ENCODE assay signal across 24 mouse cellular contexts in the genomic region with DNA sequence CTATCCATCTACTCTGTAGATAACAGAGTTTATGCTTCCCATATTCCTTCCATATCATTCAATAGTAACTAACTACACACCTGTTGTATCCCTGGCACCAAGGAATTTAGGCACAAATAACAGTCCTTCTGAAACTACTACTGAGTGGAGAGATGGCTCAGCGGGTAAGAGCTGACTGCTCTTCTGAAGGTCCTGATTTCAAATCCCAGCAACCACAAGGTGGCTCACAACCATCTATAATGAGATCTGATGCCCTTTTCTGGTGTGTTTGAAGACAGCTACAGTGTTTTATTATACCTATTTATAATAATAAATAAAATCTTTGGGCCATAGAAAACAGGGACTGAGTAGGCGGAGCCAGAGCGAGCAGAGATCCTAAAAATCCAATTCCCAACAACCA. TPM values are rescaled to one million over a fixed set of nuclear protein-coding genes. Genes with fewer than 3 reads are reported as not detected.
DNase-seq lines count a peak whose midpoint lies in the region; ATAC-seq and TF ChIP-seq lines count a peak whose summit lies in the region.
"Had no signal": no experiment of that assay in that cellular context is flagged by ENCODE, and none has a peak within 500 bp of the region (broad histone marks: within the 10 kb centered on the region; RNA-seq: fewer than 3 reads in every experiment).

No protein-coding gene starts in this region.

- no peaks in the 10 kb centered on the region for H3K36me3 ChIP-seq in forebrain, postnatal 0 days (ENCODE audit: insufficient read depth)
- H3K36me3 ChIP-seq in forebrain, embryonic 11.5 days (ENCODE audit: control insufficient read depth, insufficient read depth, low read length): no peaks in the 10 kb centered on the region
- no peaks in the 10 kb centered on the region for H3K36me3 ChIP-seq in intestine, postnatal 0 days (ENCODE audit: control insufficient read depth, insufficient read depth)
- no peaks in the 10 kb centered on the region for H3K36me3 ChIP-seq in intestine, embryonic 15.5 days
- H3K36me3 ChIP-seq in midbrain, postnatal 0 days (ENCODE audit: insufficient read depth, low read length): no peaks in the 10 kb centered on the region
- H3K36me3 ChIP-seq in midbrain, embryonic 10.5 days: peaks cover 10% of the 10 kb centered on the region
- H3K36me3 ChIP-seq: embryonic facial prominence, embryonic 13.5 days had no signal

- H3K27ac ChIP-seq in forebrain, postnatal 0 days (ENCODE audit: low read depth, low read length): no peak overlapping the region
- no peak overlapping the region for H3K27ac ChIP-seq in forebrain, embryonic 11.5 days (ENCODE audit: low read depth, low read length)
- no peak overlapping the region for H3K27ac ChIP-seq in intestine, postnatal 0 days (ENCODE audit: low read depth, low read length)
- no peak overlapping the region for H3K27ac ChIP-seq in intestine, embryonic 15.5 days
- no peak overlapping the region for H3K27ac ChIP-seq in midbrain, postnatal 0 days (ENCODE audit: low read depth, low read length)
- H3K27ac ChIP-seq in midbrain, embryonic 10.5 days (replicated peaks): no peak overlapping the region
- H3K27ac ChIP-seq: embryonic facial prominence, embryonic 13.5 days; forebrain, embryonic 13.5 days; gastrocnemius, adult 2 months; heart, embryonic 10.5 days; hindbrain, embryonic 10.5 days; hindbrain, embryonic 14.5 days had no signal

- H3K4me1 ChIP-seq in forebrain, postnatal 0 days (ENCODE audit: insufficient read depth): no peaks in the 10 kb centered on the region; the same call in 1 of the 2 replicates
- H3K4me1 ChIP-seq in forebrain, embryonic 11.5 days (replicated peaks; ENCODE audit: control insufficient read depth, insufficient read depth, low read length): no peaks in the 10 kb centered on the region
- H3K4me1 ChIP-seq in intestine, postnatal 0 days (replicated peaks; ENCODE audit: control insufficient read depth, insufficient read depth, low read length): 0 out of 2 replicates have a peak, but pooled peaks cover 2% of the 10 kb centered on the region
- H3K4me1 ChIP-seq in intestine, embryonic 15.5 days (replicated peaks): peaks cover 8% of the 10 kb centered on the region
- peaks cover 4% of the 10 kb centered on the region; the same call in 1 of the 2 replicates for H3K4me1 ChIP-seq in midbrain, postnatal 0 days (ENCODE audit: insufficient read depth, low read length)
- H3K4me1 ChIP-seq in midbrain, embryonic 10.5 days: peaks cover 18% of the 10 kb centered on the region

- no peak overlapping the region for H3K4me3 ChIP-seq in forebrain, postnatal 0 days (ENCODE audit: low read depth, low read length)
- H3K4me3 ChIP-seq in forebrain, embryonic 11.5 days (ENCODE audit: low read depth, low read length): no peak overlapping the region
- no peak overlapping the region for H3K4me3 ChIP-seq in intestine, postnatal 0 days (ENCODE audit: low read depth, low read length)
- no peak overlapping the region for H3K4me3 ChIP-seq in intestine, embryonic 15.5 days (replicated peaks)
- no peak overlapping the region for H3K4me3 ChIP-seq in midbrain, postnatal 0 days (ENCODE audit: low read depth, low read length)
- no peak overlapping the region for H3K4me3 ChIP-seq in midbrain, embryonic 10.5 days
- H3K4me3 ChIP-seq: embryonic facial prominence, embryonic 13.5 days; forebrain, embryonic 13.5 days; gastrocnemius, adult 2 months; heart, embryonic 10.5 days; hindbrain, embryonic 10.5 days had no signal

- H3K9me3 ChIP-seq in forebrain, postnatal 0 days (ENCODE audit: low read length): no peaks in the 10 kb centered on the region
- no peaks in the 10 kb centered on the region for H3K9me3 ChIP-seq in forebrain, embryonic 11.5 days (ENCODE audit: control insufficient read depth, low read length)
- no peaks in the 10 kb centered on the region for H3K9me3 ChIP-seq in intestine, postnatal 0 days (ENCODE audit: control insufficient read depth)
- no peaks in the 10 kb centered on the region for H3K9me3 ChIP-seq in intestine, embryonic 15.5 days
- no peaks in the 10 kb centered on the region for H3K9me3 ChIP-seq in midbrain, postnatal 0 days (ENCODE audit: low read length)
- no peaks in the 10 kb centered on the region for H3K9me3 ChIP-seq in midbrain, embryonic 10.5 days (replicated peaks)
- H3K9me3 ChIP-seq: embryonic facial prominence, embryonic 13.5 days; forebrain, embryonic 13.5 days; heart, embryonic 10.5 days; hindbrain, embryonic 10.5 days had no signal

- no peak overlapping the region for H3K9ac ChIP-seq in forebrain, postnatal 0 days
- H3K9ac ChIP-seq in forebrain, embryonic 11.5 days (ENCODE audit: low read length): no peak overlapping the region
- no peak overlapping the region for H3K9ac ChIP-seq in intestine, postnatal 0 days (ENCODE audit: low read depth, low read length)
- no peak overlapping the region for H3K9ac ChIP-seq in intestine, embryonic 15.5 days
- no peak overlapping the region for H3K9ac ChIP-seq in midbrain, postnatal 0 days (replicated peaks; ENCODE audit: low read length, poor library complexity, severe bottlenecking)
- H3K9ac ChIP-seq: embryonic facial prominence, embryonic 13.5 days; forebrain, embryonic 13.5 days; hindbrain, embryonic 14.5 days had no signal

- peak; percentile 29 for TF ChIP-seq CTCF in forebrain, postnatal 0 days (IDR thresholded peaks at IDR 0.05; ENCODE audit: low read depth)
- TF ChIP-seq CTCF in intestine, postnatal 0 days (IDR thresholded peaks at IDR 0.05; ENCODE audit: low read depth): peak; percentile 29
- peak; percentile 28 for TF ChIP-seq CTCF in midbrain, postnatal 0 days (IDR thresholded peaks at IDR 0.05)

- WGBS in forebrain, postnatal 0 days: 93% methylated on average over 3 of the region's 3 CpGs
- 90% methylated on average over 3 of the region's 3 CpGs for WGBS in forebrain, embryonic 11.5 days
- 90% methylated on average over 3 of the region's 3 CpGs for WGBS in intestine, postnatal 0 days
- 92% methylated on average over 3 of the region's 3 CpGs for WGBS in intestine, embryonic 15.5 days
- WGBS in midbrain, postnatal 0 days: 95% methylated on average over 3 of the region's 3 CpGs
- 95% methylated on average over 3 of the region's 3 CpGs for WGBS in midbrain, embryonic 10.5 days

- no peak for ATAC-seq in forebrain, postnatal 0 days
- ATAC-seq in forebrain, embryonic 11.5 days (replicated peaks; ENCODE audit: low FRiP score): no peak
- no peak for ATAC-seq in intestine, postnatal 0 days
- no peak for ATAC-seq in intestine, embryonic 15.5 days
- ATAC-seq in midbrain, postnatal 0 days (ENCODE audit: low FRiP score): no peak
- ATAC-seq: activated CD4-positive, CD25-positive, alpha-beta regulatory T cell, adult 4 months; CD4-positive, CD25-positive, alpha-beta regulatory T cell, adult 4 months; forebrain, embryonic 13.5 days had no signal

- DNase-seq in forebrain, postnatal 0 days: no peak
- DNase-seq in forebrain, embryonic 11.5 days (ENCODE audit: low spot score): no peak
- peak; percentile 10 for DNase-seq in kidney, postnatal 14 days
- DNase-seq in kidney, adult 18-20 months: no peak
- DNase-seq in midbrain, postnatal 0 days (ENCODE audit: low spot score): no peak
- DNase-seq in midbrain, embryonic 10.5 days (ENCODE audit: low spot score): no peak
- DNase-seq: adrenal gland, adult 2 months; adrenal gland, postnatal 25 days; B cell, adult 2 months; cerebellum, adult 18-20 months; cerebellum, adult 9-11 months; cerebellum, postnatal 36 days; gastrocnemius, adult 2 months; gastrocnemius, postnatal 25 days; heart, postnatal 10 days had no signal

- H3K27me3 ChIP-seq in forebrain, postnatal 0 days (ENCODE audit: insufficient read depth, low read length): no peaks in the 10 kb centered on the region
- H3K27me3 ChIP-seq in forebrain, embryonic 11.5 days (ENCODE audit: control insufficient read depth, insufficient read depth, low read length): no peaks in the 10 kb centered on the region
- no peaks in the 10 kb centered on the region for H3K27me3 ChIP-seq in intestine, postnatal 0 days (replicated peaks; ENCODE audit: control insufficient read depth, insufficient read depth, low read length)
- H3K27me3 ChIP-seq in intestine, embryonic 15.5 days (replicated peaks): no peaks in the 10 kb centered on the region
- no peaks in the 10 kb centered on the region for H3K27me3 ChIP-seq in midbrain, postnatal 0 days (ENCODE audit: insufficient read depth, low read length)
- H3K27me3 ChIP-seq in midbrain, embryonic 10.5 days (ENCODE audit: low read depth, poor library complexity, severe bottlenecking): no peaks in the 10 kb centered on the region
- H3K27me3 ChIP-seq: embryonic facial prominence, embryonic 13.5 days; forebrain, embryonic 13.5 days had no signal

- H3K4me2 ChIP-seq in forebrain, postnatal 0 days (ENCODE audit: low read depth): no peak overlapping the region
- no peak overlapping the region for H3K4me2 ChIP-seq in forebrain, embryonic 11.5 days (ENCODE audit: low read depth, low read length, severe bottlenecking)
- H3K4me2 ChIP-seq in intestine, postnatal 0 days (replicated peaks; ENCODE audit: low read depth): no peak overlapping the region
- H3K4me2 ChIP-seq in intestine, embryonic 15.5 days (replicated peaks): no peak overlapping the region
- no peak overlapping the region for H3K4me2 ChIP-seq in midbrain, postnatal 0 days (ENCODE audit: low read depth, low read length, poor library complexity, severe bottlenecking)
- H3K4me2 ChIP-seq: embryonic facial prominence, embryonic 13.5 days; forebrain, embryonic 13.5 days; hindbrain, embryonic 14.5 days had no signal

RNA-seq across cellular contexts. Expression of gene Pigu, which starts 2.8 kb away (rescaled TPM):
- 26.5 and 31.2 TPM in 2 replicates for total RNA-seq in forebrain, postnatal 0 days (2014; rRNA removed)
- 50.2 and 50.7 TPM in 2 replicates for polyA plus RNA-seq in forebrain, postnatal 0 days (2015; fragmentation: Nextera tagmentation; extraction: Ambion mirVana)
- 55.9 and 56.3 TPM in 2 replicates for polyA plus RNA-seq in forebrain, embryonic 11.5 days (2014; fragmentation: Nextera tagmentation; extraction: Ambion mirVana)
- 29.6 and 31.5 TPM in 2 replicates for polyA plus RNA-seq in intestine, postnatal 0 days (2015; fragmentation: Nextera tagmentation; extraction: Ambion mirVana)
- polyA plus RNA-seq in intestine, embryonic 15.5 days (2015; fragmentation: Nextera tagmentation; extraction: Ambion mirVana): 57.1 and 60.1 TPM in 2 replicates
- 40.4 and 44.2 TPM in 2 replicates for total RNA-seq in midbrain, postnatal 0 days (2014; rRNA removed)
- polyA plus RNA-seq in midbrain, postnatal 0 days (2015; fragmentation: Nextera tagmentation; extraction: Ambion mirVana): 54.7 and 59.6 TPM in 2 replicates
- polyA plus RNA-seq in midbrain, embryonic 10.5 days (2016; fragmentation: Nextera tagmentation; extraction: Ambion mirVana): 57.1 and 58.5 TPM in 2 replicates

RNA-seq across cellular contexts. Expression of gene Trp53inp2, which starts 26.5 kb away (rescaled TPM):
- total RNA-seq in forebrain, postnatal 0 days (2014; rRNA removed): 76.0 and 100.0 TPM in 2 replicates
- polyA plus RNA-seq in forebrain, postnatal 0 days (2015; fragmentation: Nextera tagmentation; extraction: Ambion mirVana): 58.6 and 60.2 TPM in 2 replicates
- 60.3 and 63.0 TPM in 2 replicates for polyA plus RNA-seq in forebrain, embryonic 11.5 days (2014; fragmentation: Nextera tagmentation; extraction: Ambion mirVana)
- polyA plus RNA-seq in intestine, postnatal 0 days (2015; fragmentation: Nextera tagmentation; extraction: Ambion mirVana): 32.9 and 33.7 TPM in 2 replicates
- 18.4 and 19.1 TPM in 2 replicates for polyA plus RNA-seq in intestine, embryonic 15.5 days (2015; fragmentation: Nextera tagmentation; extraction: Ambion mirVana)
- total RNA-seq in midbrain, postnatal 0 days (2014; rRNA removed): 116 and 121 TPM in 2 replicates
- 58.4 and 58.6 TPM in 2 replicates for polyA plus RNA-seq in midbrain, postnatal 0 days (2015; fragmentation: Nextera tagmentation; extraction: Ambion mirVana)
- 43.6 and 75.1 TPM in 2 replicates for polyA plus RNA-seq in midbrain, embryonic 10.5 days (2016; fragmentation: Nextera tagmentation; extraction: Ambion mirVana)
